Mouse (Mus musculus) right cerebral cortex, adult 18-20 months (tissue): ENCODE measurements around the gene Gm11492.

Experiments
- DNase-seq: peaks from one replicate; pipeline ENCODE4 v3.0.0; 2022; ENCODE audit warnings: mixed read lengths

Gene Gm11492

GRCm38 (mm10) chr11:87566501-87566900, at the start of gene Gm11492:
Gene Gm11492 (plus strand): TSS chr11:87566653.
- DNase-seq = no peak

GRCm38 (mm10) chr11:87519260-87519659, 47.2 kb upstream of the Gm11492 start:
- peak; percentile 12 for DNase-seq

- no peak for DNase-seq
These were observed 43.0 kb upstream of the Gm11492 start for GRCm38 (mm10) chr11:87523466-87523865.

- DNase-seq = no peak
These were observed 42.5 kb upstream of the Gm11492 start for GRCm38 (mm10) chr11:87523967-87524366.

GRCm38 (mm10) chr11:87524780-87525179, 41.7 kb upstream of the Gm11492 start:
- no peak for DNase-seq

GRCm38 (mm10) chr11:87527364-87527763, 39.1 kb upstream of the Gm11492 start:
- DNase-seq = no peak

GRCm38 (mm10) chr11:87527990-87528389, 38.5 kb upstream of the Gm11492 start:
- no peak for DNase-seq

GRCm38 (mm10) chr11:87531695-87532094, 34.8 kb upstream of the Gm11492 start:
- no peak for DNase-seq

GRCm38 (mm10) chr11:87542285-87542684, 24.2 kb upstream of the Gm11492 start:
- DNase-seq = no peak

GRCm38 (mm10) chr11:87542906-87543305, 23.5 kb upstream of the Gm11492 start:
- no peak for DNase-seq

- DNase-seq = peak; percentile 33
These were observed 13.1 kb upstream of the Gm11492 start for GRCm38 (mm10) chr11:87553342-87553741.

- DNase-seq = no peak
These were observed 12.1 kb upstream of the Gm11492 start for GRCm38 (mm10) chr11:87554386-87554785.

- no peak for DNase-seq
These were observed 11.2 kb upstream of the Gm11492 start for GRCm38 (mm10) chr11:87555106-87555703.

- DNase-seq = no peak
These were observed 5.2 kb upstream of the Gm11492 start for GRCm38 (mm10) chr11:87561208-87561607.

GRCm38 (mm10) chr11:87568255-87568953, 2.0 kb downstream of the Gm11492 start, which contains the start of gene Sept4:
Gene Sept4 (plus strand): TSS chr11:87568903.
- no peak for DNase-seq

GRCm38 (mm10) chr11:87570743-87571142, 4.3 kb downstream of the Gm11492 start:
- DNase-seq = no peak

- no peak for DNase-seq
These were observed 5.0 kb downstream of the Gm11492 start for GRCm38 (mm10) chr11:87571361-87571950.

- no peak for DNase-seq
These were observed 7.3 kb downstream of the Gm11492 start for GRCm38 (mm10) chr11:87573751-87574150.

GRCm38 (mm10) chr11:87574520-87575180, 8.2 kb downstream of the Gm11492 start:
- no peak for DNase-seq

- peak; percentile 35 for DNase-seq
These were observed 11.3 kb downstream of the Gm11492 start for GRCm38 (mm10) chr11:87577601-87578248.

- peak; percentile 79 for DNase-seq
These were observed 12.0 kb downstream of the Gm11492 start for GRCm38 (mm10) chr11:87578249-87578962.

- no peak for DNase-seq
These were observed 12.6 kb downstream of the Gm11492 start for GRCm38 (mm10) chr11:87578963-87579601.
